Mouse (Mus musculus) heart, adult 8-10 months (tissue): ENCODE measurements around the gene Kctd5. TPM values are rescaled to one million over a fixed set of nuclear protein-coding genes. Genes with fewer than 3 reads are reported as not detected.

Experiments used
- DNase-seq: peaks from one replicate; pipeline ENCODE4 v3.0.0; 2022; ENCODE audit warnings: low spot score
- total RNA-seq, 4 experiments: library from RNA; stranded (reverse); gene quantifications; 2 replicates each; pipeline ENCODE4 v1.2.4; 2022

Kctd5 gene
- total RNA-seq, 4 experiments from 2014 or later, result 6.8 to 8.6 (median 7.9) TPM

GRCm38 (mm10) chr17:24037360-24037759, 35.9 kb downstream of the Kctd5 start:
- DNase-seq, result no peak

GRCm38 (mm10) chr17:24036954-24037353, 36.3 kb downstream of the Kctd5 start:
- no peak for DNase-seq

DNA sequence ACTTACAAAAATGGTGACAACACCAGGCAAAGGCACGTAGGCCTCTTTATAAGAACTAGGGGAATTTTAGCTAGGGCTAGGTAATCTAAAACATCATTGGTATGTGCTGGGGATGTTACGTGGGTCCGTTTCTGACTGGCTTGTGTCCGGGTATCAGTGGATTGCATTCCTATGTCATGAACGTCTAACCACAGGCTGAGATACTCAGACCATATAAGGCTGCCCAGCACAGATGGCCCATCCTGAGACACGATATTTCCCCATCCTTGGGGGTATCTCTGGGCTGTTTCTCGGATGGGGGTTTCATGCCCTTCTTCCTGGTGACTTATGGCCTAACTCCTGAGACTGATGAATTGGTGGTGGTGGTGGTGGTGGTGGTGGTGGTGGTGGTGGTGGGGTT, 38.2 kb downstream of the Kctd5 start:
- DNase-seq, result no peak

DNA sequence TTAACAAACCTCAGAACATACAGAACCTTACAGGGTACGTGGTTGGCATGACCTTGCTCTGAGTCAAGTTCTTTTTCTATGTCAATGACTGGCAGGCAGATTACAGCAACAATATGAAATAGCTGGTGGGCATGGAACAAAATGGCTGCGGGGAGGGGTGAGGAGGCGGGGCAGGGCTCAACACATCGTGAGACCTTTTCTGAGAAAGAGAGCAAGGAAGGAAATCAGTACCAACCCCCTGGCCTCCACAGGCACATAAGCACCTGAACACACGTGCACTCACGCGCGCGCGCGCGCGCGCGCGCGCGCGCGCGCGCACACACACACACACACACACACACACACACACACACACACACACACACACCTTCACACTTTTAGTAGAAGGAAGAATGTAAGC, 42.7 kb downstream of the Kctd5 start:
- DNase-seq, result no peak

GRCm38 (mm10) chr17:24029477-24029876, 43.8 kb downstream of the Kctd5 start:
- no peak for DNase-seq

DNA sequence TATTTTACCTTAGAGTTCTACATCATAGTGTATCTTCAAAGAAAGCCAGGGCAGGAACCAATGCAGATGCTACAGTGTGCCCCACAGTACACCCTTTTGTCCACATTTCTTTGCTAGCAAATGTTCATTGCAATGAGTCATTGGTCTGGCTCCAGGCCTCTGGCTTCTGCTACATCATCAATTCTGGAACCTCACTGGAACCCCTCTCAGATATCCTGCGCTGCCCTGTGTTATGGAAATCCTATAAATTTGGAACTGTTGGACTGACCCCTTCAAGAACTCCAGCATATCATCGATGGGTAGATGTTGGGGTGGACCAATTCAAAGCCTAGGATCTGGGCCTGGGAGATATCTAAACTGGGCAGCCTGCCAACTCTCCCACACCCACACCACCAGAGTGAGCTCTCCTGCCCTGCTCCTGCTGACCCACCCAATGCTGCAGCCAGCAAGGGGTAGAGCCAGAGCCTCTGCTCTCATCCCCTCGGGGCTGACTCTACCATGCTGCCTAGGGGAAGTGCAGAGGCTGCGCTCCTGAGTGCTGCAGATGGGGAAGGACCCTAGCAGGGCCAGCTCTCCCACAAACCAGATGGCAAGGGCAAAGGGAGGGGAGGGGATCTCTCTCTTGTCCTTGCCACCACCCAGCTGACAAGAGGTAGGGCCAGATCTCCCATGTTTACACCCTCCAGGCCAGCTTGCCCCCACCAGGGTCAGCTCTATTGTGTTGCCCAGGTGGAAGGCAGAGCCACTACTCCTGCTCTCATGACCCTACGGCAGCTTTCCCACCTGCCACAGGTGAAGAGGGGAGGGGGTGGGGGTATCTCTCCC, 51.7 kb downstream of the Kctd5 start:
- DNase-seq, result no peak

GRCm38 (mm10) chr17:24020696-24021095, 52.6 kb downstream of the Kctd5 start:
- no peak for DNase-seq

- DNase-seq, result no peak
Measured at GRCm38 (mm10) chr17:24015727-24016126, 57.6 kb downstream of the Kctd5 start.

DNA sequence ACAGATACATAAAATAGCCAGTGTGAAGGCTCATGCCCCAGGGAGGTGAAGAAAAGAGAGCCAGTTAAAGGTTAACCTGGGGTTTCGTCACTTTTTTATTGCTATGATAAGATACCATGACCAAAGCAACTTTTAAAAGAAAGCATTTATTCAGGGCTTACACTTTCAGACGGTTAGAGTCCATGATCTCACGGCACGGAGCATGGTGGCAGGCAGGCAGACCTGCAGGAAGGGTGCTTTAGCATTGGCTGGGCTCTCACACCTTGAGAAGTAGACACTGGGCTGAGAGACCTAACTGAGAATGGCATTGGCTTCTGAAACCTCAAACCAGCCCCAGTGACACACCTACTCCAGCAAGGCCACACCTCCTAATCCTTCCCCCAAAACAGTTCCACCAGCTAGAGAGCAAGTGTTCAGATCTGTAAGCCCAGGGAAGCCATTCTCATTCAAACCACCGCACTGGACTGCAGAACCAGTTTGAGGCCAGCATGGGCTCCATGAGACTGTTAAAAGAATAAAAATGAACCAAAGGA, 58.8 kb downstream of the Kctd5 start:
- no peak for DNase-seq

DNA sequence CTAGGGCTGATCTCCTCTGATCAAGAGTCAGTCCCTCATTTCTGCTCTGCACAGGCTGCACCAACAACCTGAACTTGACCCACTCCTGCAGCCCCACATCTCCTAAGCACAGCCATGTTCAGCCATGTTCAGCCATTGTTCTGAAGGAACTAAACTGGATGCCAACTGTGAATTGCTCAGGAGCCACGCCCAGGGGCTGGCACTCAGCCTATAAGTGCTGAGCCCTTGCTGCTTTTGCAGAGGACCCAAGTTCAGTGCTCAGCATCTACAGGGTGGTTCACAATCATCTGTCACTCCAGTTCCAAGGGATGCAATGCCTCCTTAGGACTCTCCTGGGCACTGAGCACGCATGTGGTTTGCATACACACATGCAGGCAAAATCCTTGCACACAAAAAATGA, 60.4 kb downstream of the Kctd5 start:
- DNase-seq, result no peak

DNA sequence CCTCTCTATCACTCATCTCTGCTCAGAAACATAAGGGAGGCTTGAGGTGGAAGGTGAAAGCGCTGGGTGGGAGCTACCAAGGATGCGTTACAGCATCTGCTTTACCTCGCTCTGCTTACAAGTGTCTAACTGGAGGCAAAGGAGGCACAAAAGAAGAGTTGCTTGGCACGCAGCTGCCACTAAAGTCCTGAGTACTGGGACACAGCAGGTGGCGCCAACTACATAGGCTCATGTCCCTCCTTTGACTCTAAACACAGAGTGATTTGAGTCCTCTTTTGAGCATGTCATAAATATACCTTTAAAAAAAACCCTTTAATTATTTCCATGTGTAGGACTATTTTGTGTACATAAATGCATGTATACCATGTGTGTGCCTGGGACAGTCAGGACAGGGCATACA, 63.7 kb downstream of the Kctd5 start:
- no peak for DNase-seq

DNA sequence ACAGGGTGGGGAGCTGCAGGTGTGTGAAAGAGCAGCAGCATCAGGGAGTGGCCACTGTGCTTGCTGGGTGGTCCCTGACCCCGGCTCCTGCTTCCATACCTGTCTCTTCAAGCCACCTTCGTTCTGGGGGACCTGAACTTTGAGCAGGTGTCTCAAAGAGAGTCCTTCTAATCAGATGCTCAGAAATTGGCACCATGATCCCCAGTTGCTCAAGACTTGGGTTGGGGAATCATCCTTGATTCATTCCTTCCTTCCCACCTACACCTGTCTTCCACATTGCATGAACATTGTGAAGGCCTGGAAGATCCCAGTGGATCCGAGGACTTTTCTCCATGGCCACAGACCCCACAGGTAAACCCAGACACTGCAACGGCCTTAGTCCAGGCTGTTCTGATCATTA, 65.2 kb downstream of the Kctd5 start:
- DNase-seq, result no peak

GRCm38 (mm10) chr17:24007391-24007790, 65.9 kb downstream of the Kctd5 start:
- no peak for DNase-seq

- DNase-seq, result no peak
Measured at GRCm38 (mm10) chr17:24006930-24007329, 66.4 kb downstream of the Kctd5 start.

- DNase-seq, result no peak
Measured at GRCm38 (mm10) chr17:24005049-24005448, 68.2 kb downstream of the Kctd5 start.

- no peak for DNase-seq
Measured at GRCm38 (mm10) chr17:24004071-24004665, 69.1 kb downstream of the Kctd5 start.

GRCm38 (mm10) chr17:24000404-24000803, 72.9 kb downstream of the Kctd5 start:
- DNase-seq, result peak; percentile 64

GRCm38 (mm10) chr17:23998383-23998782, 74.9 kb downstream of the Kctd5 start:
- DNase-seq, result no peak

- DNase-seq, result no peak
Measured at GRCm38 (mm10) chr17:23997901-23998300, 75.4 kb downstream of the Kctd5 start, which contains the start of gene Prss22. Gene Prss22 (minus strand): TSS chr17:23998100.
